Mouse (Mus musculus): Measurements from ENCODE around the gene Dph7. TPM values are rescaled to one million over a fixed set of nuclear protein-coding genes. Genes with fewer than 3 reads are reported as not detected.

Dph7 gene
- polyA plus RNA-seq, 1 experiment from 2014 or later: 28.5 TPM

Small RNA genes within 50 kb of the gene (microRNA-seq; reads per million reads assigned to microRNA genes)
- gene Gm22875: not detected

Other genes with a start within 250 kb of the Dph7 start
- gene Cacna1b, start 199.2 kb upstream of the Dph7 start, polyA plus RNA-seq (2016; fragmentation: Nextera tagmentation; extraction: Ambion mirVana): 5.6 and 6.6 TPM in 2 replicates
- 126 and 134 TPM in 2 replicates for gene Ehmt1, start 42.8 kb upstream of the Dph7 start, polyA plus RNA-seq (2016; fragmentation: Nextera tagmentation; extraction: Ambion mirVana)
- 20.0 and 21.9 TPM in 2 replicates for gene Arrdc1, start 27.1 kb upstream of the Dph7 start, polyA plus RNA-seq (2016; fragmentation: Nextera tagmentation; extraction: Ambion mirVana)
- gene Zmynd19, start 12.6 kb upstream of the Dph7 start, polyA plus RNA-seq (2016; fragmentation: Nextera tagmentation; extraction: Ambion mirVana): 19.7 and 20.7 TPM in 2 replicates
- 141 and 148 TPM in 2 replicates for gene Mrpl41, start 12.7 kb downstream of the Dph7 start, polyA plus RNA-seq (2016; fragmentation: Nextera tagmentation; extraction: Ambion mirVana)
- gene Pnpla7, start 13.6 kb downstream of the Dph7 start, polyA plus RNA-seq (2016; fragmentation: Nextera tagmentation; extraction: Ambion mirVana): 3.8 and 5.0 TPM in 2 replicates
- gene Nsmf, start 92.0 kb downstream of the Dph7 start, polyA plus RNA-seq (2016; fragmentation: Nextera tagmentation; extraction: Ambion mirVana): 108 and 115 TPM in 2 replicates
- not detected in 2 replicates for gene Entpd8, start 117.9 kb downstream of the Dph7 start, polyA plus RNA-seq (2016; fragmentation: Nextera tagmentation; extraction: Ambion mirVana)
- 0.14 and 0.22 TPM in 2 replicates for gene Noxa1, start 132.7 kb downstream of the Dph7 start, polyA plus RNA-seq (2016; fragmentation: Nextera tagmentation; extraction: Ambion mirVana)
- 70.9 and 76.4 TPM in 2 replicates for gene Nrarp, start 218.4 kb downstream of the Dph7 start, polyA plus RNA-seq (2016; fragmentation: Nextera tagmentation; extraction: Ambion mirVana)
- gene Tor4a, start 234.5 kb downstream of the Dph7 start, polyA plus RNA-seq (2016; fragmentation: Nextera tagmentation; extraction: Ambion mirVana): 1.8 and 2.4 TPM in 2 replicates
- gene Nelfb, start 249.1 kb downstream of the Dph7 start, polyA plus RNA-seq (2016; fragmentation: Nextera tagmentation; extraction: Ambion mirVana): 107 and 117 TPM in 2 replicates

Measured in hindbrain, embryonic 12.5 days (tissue).